Mouse (Mus musculus) lung, postnatal 10 days (tissue): ENCODE results near the gene Naa25.
A peak's percentile ranks its signal among the peaks of the same experiment; 100 is the strongest.

Experiments
- DNase-seq: peaks from one replicate; pipeline ENCODE4 v3.0.0; 2021

Naa25 gene

DNA sequence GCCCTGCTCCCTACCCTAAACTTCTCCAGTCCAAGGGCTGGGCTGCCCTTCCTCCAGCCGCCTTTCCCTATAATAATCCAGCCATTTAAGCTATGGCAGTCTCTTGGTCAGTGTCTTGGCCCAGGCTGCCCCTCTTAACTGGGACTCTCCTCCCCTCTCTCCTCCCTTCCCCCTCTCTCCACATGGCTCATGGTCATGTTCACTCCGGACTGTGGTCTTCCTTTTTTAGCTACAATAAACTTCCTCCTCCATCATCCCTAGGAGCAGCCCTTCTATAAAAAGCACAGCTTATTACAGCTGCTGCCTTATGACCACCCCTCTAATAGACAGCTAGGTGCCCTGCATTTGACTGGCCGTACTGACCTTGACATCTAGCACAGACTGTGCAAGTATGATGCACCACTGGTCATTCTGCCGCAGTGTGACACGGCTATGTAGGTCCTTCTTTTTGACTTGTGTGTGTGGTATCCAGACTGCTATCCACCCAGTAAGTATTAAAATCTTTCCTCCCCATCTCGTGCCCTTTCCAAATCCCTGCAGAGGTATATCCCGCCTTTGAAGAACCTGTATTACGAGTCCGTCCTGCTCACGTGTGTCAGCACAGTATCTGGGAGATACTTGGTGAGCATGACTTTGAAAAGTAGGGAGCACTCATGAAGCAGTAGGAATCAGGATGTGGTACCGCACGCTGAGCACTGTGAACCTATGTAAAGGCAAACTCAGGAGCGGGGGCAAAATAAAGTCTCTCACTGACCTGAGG, 56.2 kb downstream of the Naa25 start:
- no peak for DNase-seq

DNA sequence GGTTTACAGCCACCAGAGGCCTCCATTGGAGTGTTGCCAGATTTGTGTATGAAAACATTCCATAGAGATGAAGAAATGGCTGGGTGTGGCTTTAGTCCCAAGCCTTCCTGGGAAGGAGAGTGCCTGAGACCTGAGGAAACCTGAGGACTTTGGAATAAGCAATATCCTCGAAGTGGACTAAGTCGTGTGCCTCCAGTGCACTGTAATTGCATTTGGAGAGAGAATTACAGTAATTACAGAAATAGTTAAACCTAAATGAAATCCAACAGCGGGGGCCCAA, 56.7 kb downstream of the Naa25 start:
- DNase-seq, result peak; percentile 42

DNA sequence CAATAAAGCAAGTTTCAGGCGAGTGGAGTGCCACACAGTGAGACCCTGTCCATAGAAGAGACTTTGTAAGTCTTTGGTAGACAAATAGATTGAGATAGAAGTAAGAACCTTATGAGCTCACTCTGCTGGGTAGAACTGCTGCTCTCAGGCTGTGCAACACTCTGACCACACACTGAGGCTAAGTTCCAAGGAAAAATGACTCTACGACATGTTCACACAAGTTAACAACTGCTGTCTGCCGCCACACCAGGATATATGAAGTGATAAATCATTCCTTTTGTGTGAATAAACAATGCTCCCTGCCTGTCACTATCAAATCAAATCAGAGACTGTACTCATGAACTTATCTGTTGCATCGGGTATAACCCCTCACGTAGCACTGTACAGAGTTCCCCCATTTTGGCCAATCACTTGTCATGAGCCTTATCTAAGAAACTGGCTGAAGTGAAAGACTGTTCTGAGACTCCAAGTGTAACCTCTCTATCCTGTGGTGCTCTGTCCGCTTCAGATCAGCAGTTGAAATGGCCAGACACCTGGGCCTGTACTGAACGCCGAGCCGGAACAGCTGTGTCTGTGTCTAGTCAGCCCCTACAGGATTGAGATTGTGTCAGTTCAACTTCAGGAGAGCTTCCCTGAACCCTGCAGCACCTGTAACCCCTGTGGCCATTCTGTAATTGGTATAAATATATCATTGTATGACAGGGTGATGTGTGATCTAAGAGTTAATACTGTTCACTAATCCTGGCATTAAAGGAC, 58.0 kb downstream of the Naa25 start:
- DNase-seq, result no peak

DNA sequence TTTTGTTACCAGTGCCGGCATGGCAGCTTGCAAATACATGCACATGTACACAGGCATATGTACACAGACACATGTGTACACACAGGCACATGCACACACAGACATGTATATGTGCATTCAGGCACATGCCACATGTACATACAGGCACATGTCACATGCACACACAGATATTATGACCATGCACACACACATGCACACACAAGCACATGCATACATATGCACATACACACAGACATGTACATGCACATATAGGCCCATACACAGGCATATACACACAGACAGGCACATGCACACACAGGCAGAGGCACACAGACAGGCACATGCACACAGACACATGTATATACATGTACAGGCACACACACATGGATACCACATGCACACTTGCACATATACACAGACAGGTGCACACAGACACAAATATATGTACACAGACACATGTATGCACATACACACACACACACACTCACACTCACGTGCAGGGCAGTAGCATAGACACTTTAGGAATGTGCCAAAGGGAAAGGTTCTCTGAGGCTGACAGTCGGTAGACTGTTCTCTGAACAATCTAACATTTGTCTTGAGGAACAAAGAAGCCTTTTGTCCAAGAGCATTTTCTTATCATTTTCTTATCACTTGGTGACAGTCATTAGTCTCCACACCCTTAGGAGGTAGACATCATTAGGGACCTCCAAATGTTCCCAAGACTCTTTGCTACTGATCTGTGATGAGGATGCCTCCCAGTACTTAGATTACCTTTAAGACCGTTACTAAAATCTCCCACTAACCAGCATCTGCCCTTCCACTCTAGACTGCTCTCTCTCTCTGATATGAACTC, 63.8 kb downstream of the Naa25 start:
- no peak for DNase-seq

DNA sequence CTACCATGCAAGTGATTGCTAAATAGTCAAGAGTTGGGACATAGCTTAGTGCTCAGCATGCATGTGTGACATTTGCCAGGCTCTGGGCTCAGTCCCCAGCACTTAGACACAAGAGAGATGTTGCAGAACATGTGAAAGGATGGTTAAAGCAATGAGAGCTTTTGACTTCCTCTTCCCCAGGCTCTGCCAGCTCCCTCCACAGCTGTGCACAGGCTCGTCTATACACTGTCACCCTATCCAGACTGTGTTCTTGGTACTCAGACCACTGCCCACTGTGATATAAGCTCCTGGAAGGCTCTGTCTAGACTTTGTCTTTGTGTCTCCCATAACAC, 64.4 kb downstream of the Naa25 start:
- DNase-seq, result no peak

DNA sequence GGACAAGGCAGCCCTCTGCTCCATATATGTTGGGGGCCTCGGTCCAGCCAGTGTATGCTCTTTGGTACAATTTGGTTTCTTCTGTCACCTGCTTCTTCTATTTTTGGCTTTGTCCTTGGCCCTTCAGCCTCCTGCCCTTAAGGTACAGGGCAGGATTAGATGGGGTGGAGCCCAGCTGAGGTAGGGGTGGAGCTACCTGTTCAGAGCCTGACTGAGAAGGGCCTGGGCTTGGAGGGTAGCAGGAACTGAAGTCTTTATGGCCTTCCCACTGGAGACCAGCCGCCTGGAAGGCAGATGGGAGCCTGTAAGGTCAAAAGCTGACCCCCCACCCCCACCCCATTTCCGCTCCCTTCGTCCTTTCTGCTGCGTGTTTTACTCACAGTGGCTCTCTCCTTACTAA, 65.2 kb downstream of the Naa25 start:
- peak; percentile 56 for DNase-seq

DNA sequence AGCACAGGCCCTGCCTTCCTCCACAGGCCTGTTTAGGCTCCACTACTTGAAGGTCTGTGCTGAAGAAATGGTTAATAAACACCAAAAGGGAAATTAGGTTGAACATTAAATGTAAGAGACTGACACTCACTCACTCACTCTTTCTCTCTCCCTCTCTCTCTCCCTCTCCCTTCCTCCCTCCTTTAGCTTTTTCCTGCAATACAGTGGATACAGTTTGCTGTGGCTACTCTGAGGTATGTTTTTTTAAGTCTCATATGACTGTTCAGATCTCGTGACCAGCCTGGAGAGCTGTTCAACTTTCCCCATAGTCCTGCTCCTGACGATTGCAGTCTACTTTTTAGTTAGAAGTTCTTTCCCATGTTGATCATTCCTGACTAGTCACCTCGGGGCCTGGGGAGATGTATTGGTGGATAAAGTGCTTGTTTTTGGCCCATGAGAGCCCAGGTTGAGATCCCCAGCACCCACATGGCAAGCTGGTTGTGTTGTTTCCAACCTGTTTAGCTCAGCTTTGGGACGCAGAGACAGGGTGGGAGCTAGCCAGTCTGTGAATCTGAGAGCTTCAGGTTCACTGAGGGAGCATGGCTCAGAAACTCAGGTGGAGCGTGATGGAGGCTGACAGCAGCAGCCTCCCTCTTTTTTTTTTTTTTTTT, 66.0 kb downstream of the Naa25 start:
- no peak for DNase-seq

DNA sequence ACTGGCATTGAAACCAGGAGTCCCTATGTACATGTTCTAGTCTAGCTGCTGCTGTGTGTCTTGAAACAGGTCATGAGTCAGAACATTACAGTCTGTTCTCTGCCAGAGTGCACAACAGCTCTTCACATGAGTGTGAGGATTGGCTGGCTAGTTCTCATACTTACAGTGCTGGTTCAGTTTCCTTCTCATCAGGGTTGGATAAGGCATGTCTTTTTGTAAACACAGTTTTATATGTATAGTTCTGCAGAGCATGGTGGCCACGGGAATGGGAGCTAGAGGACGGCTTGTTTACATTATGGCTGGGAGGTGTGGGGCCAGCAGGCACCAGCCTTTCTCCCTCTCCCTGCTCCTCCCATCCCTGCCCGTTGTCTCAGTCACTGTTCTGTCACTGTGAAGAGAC, 71.8 kb downstream of the Naa25 start:
- no peak for DNase-seq

DNA sequence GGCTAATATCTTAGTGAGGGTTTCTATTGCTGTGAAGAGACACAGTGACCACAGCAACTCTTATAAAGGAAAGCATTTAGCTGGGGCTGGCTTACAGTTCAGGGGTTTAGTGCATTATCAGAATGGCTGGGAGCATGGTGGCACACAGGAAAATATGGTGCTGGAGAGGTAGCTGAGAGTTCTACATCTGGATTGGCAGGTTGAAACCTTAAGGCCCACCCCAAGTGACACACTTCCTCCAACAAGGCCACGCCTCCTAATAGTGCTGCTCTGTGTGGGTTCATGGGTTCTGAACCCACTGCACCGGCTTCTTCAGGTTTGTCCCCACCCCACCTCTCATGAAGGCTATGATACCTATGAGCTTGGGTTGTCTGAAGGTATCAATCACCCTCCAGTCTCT, 74.7 kb downstream of the Naa25 start:
- DNase-seq, result no peak

DNA sequence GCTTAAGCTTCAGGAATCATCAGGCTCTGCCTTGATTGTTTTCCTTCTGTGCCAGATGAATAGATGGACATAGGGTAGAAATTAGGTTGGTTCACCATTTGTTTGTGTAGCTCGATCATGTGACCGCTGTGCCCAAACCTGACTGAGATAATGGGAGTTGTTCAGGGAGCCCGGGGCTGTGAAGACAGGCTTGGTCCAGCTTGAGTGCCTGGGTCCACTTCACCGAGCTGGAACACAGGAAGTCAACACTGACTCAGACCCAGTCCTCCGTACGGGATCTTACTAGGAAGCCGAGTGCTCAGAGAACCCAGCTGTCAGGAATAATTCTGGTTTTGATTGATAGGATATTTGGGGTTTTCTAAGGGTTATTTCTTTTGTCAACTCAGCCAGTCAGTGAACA, 76.9 kb downstream of the Naa25 start:
- DNase-seq, result no peak

DNA sequence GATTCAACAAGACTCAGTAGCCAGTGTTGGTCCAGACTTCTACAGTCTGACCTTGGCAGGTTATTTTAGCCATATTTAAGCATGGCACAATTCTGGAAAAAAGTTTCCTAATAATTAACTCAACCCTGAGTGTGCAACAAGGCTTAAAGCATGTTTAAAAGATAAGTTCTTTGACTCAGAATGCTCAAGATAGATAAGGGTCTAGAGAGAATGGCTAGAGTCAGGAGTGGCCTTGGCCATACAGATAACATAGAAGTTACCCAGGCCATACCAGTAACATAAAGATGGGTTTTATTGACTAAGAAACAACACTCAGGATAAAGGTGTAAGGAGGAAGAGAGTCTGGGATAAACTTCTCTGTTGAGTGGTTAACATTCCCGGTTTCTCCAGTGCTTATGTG, 78.3 kb downstream of the Naa25 start:
- no peak for DNase-seq

DNA sequence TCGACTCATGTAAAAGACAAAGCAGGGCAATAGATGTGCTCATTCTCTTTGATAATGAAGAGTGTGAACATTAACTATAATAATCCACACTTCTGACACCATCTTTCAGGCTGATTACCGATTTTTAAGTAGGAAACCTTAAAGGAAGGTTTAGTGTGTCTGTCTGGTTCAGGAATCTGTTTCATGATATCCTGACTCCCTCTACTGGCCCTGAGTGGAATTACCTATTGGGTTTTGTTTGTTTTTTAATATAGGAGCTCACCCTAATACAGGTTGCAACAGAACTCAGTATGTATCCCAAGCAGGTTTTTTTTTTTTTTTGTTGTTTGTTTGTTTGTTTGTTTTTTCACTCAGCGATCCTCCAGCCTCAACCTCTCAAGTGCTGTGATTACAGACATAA, 79.9 kb downstream of the Naa25 start:
- DNase-seq, result peak; percentile 74

DNA sequence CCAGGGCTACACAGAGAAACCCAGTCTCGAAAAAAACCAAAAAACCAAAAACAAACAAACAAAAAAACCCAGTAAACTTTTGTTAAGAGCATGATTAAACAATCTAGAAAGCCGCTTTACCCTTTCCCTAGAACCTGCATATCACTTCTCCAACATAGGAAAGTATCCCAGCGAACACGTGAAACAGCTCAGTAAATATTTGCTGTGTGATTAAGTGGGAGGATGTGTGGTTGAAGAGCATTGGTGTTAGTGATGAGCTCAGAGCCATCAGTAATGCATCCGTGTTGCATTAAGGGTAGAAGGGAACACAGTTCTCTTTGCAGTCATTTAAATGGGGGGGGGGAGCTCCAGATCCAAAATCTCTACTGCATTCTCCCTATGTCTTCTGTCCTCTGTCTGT, 87.1 kb downstream of the Naa25 start:
- no peak for DNase-seq

DNA sequence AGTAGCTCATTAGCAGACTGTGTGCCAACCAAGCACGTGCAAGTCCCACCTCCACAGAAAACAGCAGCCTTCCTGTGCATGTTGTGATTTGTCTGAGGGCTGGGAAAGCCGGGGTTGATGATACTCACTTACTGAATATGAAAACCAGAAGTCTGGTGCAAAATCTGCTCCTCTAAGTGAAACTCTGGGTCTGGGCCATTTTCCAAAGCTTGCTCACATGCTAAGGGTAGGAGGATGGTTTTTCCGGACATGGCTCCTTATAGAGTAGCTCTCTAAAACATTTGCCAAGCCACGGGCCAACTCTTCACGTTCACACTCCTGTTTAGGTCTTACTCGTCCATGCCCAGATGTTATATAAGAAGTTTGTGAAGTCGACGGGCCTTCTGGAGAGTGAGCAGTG, 95.6 kb downstream of the Naa25 start:
- DNase-seq, result no peak
